Mouse (Mus musculus) ovary, adult 10 weeks (tissue): ENCODE measurements around the gene Nppc. TPM values are rescaled to one million over a fixed set of nuclear protein-coding genes. Genes with fewer than 3 reads are reported as not detected.

Source experiments
- polyA plus RNA-seq: library from polyadenylated mRNA; stranded (reverse); fragments of 350-450 nt; fragmentation: Illumina TruSeq; extraction: RNeasy Lipid Tissue Mini Kit (QIAGEN cat#74804); gene quantifications from one replicate; pipeline ENCODE4 v1.2.3, GENCODE M21; 2014

The Nppc gene
- polyA plus RNA-seq, result 43.8 TPM

GRCm38 (mm10) chr1:86670279-86671038 is at the start of gene Nppc:
Nppc (minus strand) TSS chr1:86670571.

GRCm38 (mm10) chr1:86703300-86703964 is 33.1 kb upstream of the Nppc start, which contains the start of gene Dis3l2:
Dis3l2 (plus strand) TSS chr1:86703808.

Other genes starting within 250 kb of the Nppc start
- not detected for gene Nmur1, start 244.3 kb downstream of the Nppc start, polyA plus RNA-seq
- gene Tex44, start 244.2 kb downstream of the Nppc start, polyA plus RNA-seq, result not detected
- 4,721 TPM for gene Ptma, start 143.8 kb downstream of the Nppc start, polyA plus RNA-seq
- 28.4 TPM for gene Pde6d, start 87.9 kb downstream of the Nppc start, polyA plus RNA-seq
- gene Cops7b, start 87.7 kb downstream of the Nppc start, polyA plus RNA-seq, result 2.5 TPM
- gene Dis3l2, start 33.2 kb upstream of the Nppc start, polyA plus RNA-seq, result 19.6 TPM